Mouse (Mus musculus): ENCODE data around the gene Sp9. TPM values are rescaled to one million over a fixed set of nuclear protein-coding genes. Genes with fewer than 3 reads are reported as not detected.
A peak's percentile ranks its signal among the peaks of the same experiment; 100 is the strongest.

The Sp9 gene
- polyA plus RNA-seq (2015; fragmentation: Nextera tagmentation; extraction: Ambion mirVana), result not detected in 2 replicates

- peak within 1 kb of the TSS; percentile 77 for H3K4me2 ChIP-seq
- peak; percentile 69; the same call in 1 of the 2 replicates for ATAC-seq (ENCODE audit: borderline replicate concordance, extremely low read depth, low FRiP score, low TSS enrichment)
- under 1% methylated on average over 48 of the region's 48 CpGs for whole genome bisulfite sequencing
- peak within 1 kb of the TSS; percentile 3; the same call in 1 of the 2 replicates for H3K9ac ChIP-seq
- H3K9me3 ChIP-seq, result no peaks in the 10 kb centered on the region
- H3K4me1 ChIP-seq, result peaks cover 43% of the 10 kb centered on the region
- H3K27ac ChIP-seq, result no peak within 1 kb of the TSS
- H3K4me3 ChIP-seq, result peak within 1 kb of the TSS; percentile 39
- H3K36me3 ChIP-seq, result no peaks in the 10 kb centered on the region
- H3K27me3 ChIP-seq, result peaks cover 88% of the 10 kb centered on the region
These were observed at the start of gene Sp9 for GRCm38 (mm10) chr2:73271459-73272161. Sp9 (plus strand) TSS chr2:73271925.

GRCm38 (mm10) chr2:73231081-73231480 lies 40.6 kb upstream of the Sp9 start:
- no peak overlapping the region for H3K27ac ChIP-seq
- no peaks in the 10 kb centered on the region for H3K9me3 ChIP-seq
- H3K9ac ChIP-seq, result no peak overlapping the region
- H3K4me3 ChIP-seq, result no peak overlapping the region
- H3K36me3 ChIP-seq, result no peaks in the 10 kb centered on the region
- 56% methylated on average over 3 of the region's 3 CpGs for WGBS
- no peak overlapping the region for H3K4me2 ChIP-seq
- H3K4me1 ChIP-seq, result no peaks in the 10 kb centered on the region
- no peaks in the 10 kb centered on the region for H3K27me3 ChIP-seq
- no peak for ATAC-seq (ENCODE audit: borderline replicate concordance, extremely low read depth, low FRiP score, low TSS enrichment)

- no peak for ATAC-seq (ENCODE audit: borderline replicate concordance, extremely low read depth, low FRiP score, low TSS enrichment)
- H3K4me2 ChIP-seq, result no peak overlapping the region
- WGBS, result 69% methylated on average over 4 of the region's 4 CpGs
- no peaks in the 10 kb centered on the region for H3K9me3 ChIP-seq
- no peaks in the 10 kb centered on the region for H3K27me3 ChIP-seq
- H3K4me1 ChIP-seq, result no peaks in the 10 kb centered on the region
- no peak overlapping the region for H3K9ac ChIP-seq
- no peak overlapping the region for H3K4me3 ChIP-seq
- no peak overlapping the region for H3K27ac ChIP-seq
- no peaks in the 10 kb centered on the region for H3K36me3 ChIP-seq
These were observed 30.4 kb upstream of the Sp9 start for GRCm38 (mm10) chr2:73241299-73241698.

GRCm38 (mm10) chr2:73248701-73249100 lies 23.0 kb upstream of the Sp9 start:
- Histone ChIP-seq H3K9me3 (no peaks in the 10 kb centered on the region), H3K36me3 (no peaks in the 10 kb centered on the region), H3K27me3 (no peaks in the 10 kb centered on the region), H3K4me1 (no peaks in the 10 kb centered on the region), H3K4me3 (no peak overlapping the region), H3K4me2 (no peak overlapping the region), H3K9ac (no peak overlapping the region), H3K27ac (no peak overlapping the region)
- ATAC-seq (ENCODE audit: borderline replicate concordance, extremely low read depth, low FRiP score, low TSS enrichment), result no peak
- 77% methylated on average over 4 of the region's 4 CpGs for WGBS

- 7% methylated on average over 16 of the region's 16 CpGs for WGBS
- Histone ChIP-seq H3K27me3 (peaks cover 65% of the 10 kb centered on the region), H3K36me3 (no peaks in the 10 kb centered on the region), H3K4me1 (peaks cover 12% of the 10 kb centered on the region), H3K9ac (peak overlapping the region; percentile 37), H3K4me2 (peak overlapping the region; percentile 94), H3K4me3 (peak overlapping the region; percentile 49), H3K9me3 (no peaks in the 10 kb centered on the region; the same call in 1 of the 2 replicates), H3K27ac (no peak overlapping the region)
- no peak for ATAC-seq (ENCODE audit: borderline replicate concordance, extremely low read depth, low FRiP score, low TSS enrichment)
These were observed 8.5 kb upstream of the Sp9 start for GRCm38 (mm10) chr2:73263172-73263765.

- H3K27me3 ChIP-seq, result peaks cover 72% of the 10 kb centered on the region
- H3K9ac ChIP-seq, result peak overlapping the region; percentile 37
- H3K36me3 ChIP-seq, result no peaks in the 10 kb centered on the region
- ATAC-seq (ENCODE audit: borderline replicate concordance, extremely low read depth, low FRiP score, low TSS enrichment), result no peak; the same call in 1 of the 2 replicates
- H3K4me1 ChIP-seq, result peaks cover 12% of the 10 kb centered on the region
- H3K4me2 ChIP-seq, result peak overlapping the region; percentile 94
- peak overlapping the region; percentile 49 for H3K4me3 ChIP-seq
- no peak overlapping the region for H3K27ac ChIP-seq
- under 1% methylated on average over 38 of the region's 38 CpGs for WGBS
- no peaks in the 10 kb centered on the region; the same call in 1 of the 2 replicates for H3K9me3 ChIP-seq
These were observed 7.7 kb upstream of the Sp9 start for GRCm38 (mm10) chr2:73263794-73264610.

- Histone ChIP-seq H3K27me3 (peaks cover 77% of the 10 kb centered on the region), H3K9ac (no peak overlapping the region), H3K27ac (no peak overlapping the region), H3K4me2 (peak overlapping the region; percentile 94), H3K4me1 (peaks cover 12% of the 10 kb centered on the region), H3K9me3 (no peaks in the 10 kb centered on the region; the same call in 1 of the 2 replicates), H3K36me3 (no peaks in the 10 kb centered on the region), H3K4me3 (peak overlapping the region; percentile 49)
- ATAC-seq (ENCODE audit: borderline replicate concordance, extremely low read depth, low FRiP score, low TSS enrichment), result no peak
- 4% methylated on average over 11 of the region's 11 CpGs for WGBS
These were observed 7.0 kb upstream of the Sp9 start for GRCm38 (mm10) chr2:73264611-73265195.

GRCm38 (mm10) chr2:73266011-73266410 lies 5.7 kb upstream of the Sp9 start:
- Histone ChIP-seq H3K9ac (no peak overlapping the region), H3K9me3 (no peaks in the 10 kb centered on the region; the same call in 1 of the 2 replicates), H3K4me1 (peaks cover 18% of the 10 kb centered on the region), H3K36me3 (no peaks in the 10 kb centered on the region), H3K4me3 (no peak overlapping the region), H3K4me2 (no peak overlapping the region), H3K27me3 (peaks cover 90% of the 10 kb centered on the region), H3K27ac (no peak overlapping the region)
- WGBS, result 10% methylated on average over 5 of the region's 5 CpGs
- ATAC-seq (ENCODE audit: borderline replicate concordance, extremely low read depth, low FRiP score, low TSS enrichment), result no peak

GRCm38 (mm10) chr2:73266623-73267022 lies 5.1 kb upstream of the Sp9 start:
- Histone ChIP-seq H3K4me2 (no peak overlapping the region), H3K4me3 (no peak overlapping the region)
- no peak for ATAC-seq (ENCODE audit: borderline replicate concordance, extremely low read depth, low FRiP score, low TSS enrichment)

GRCm38 (mm10) chr2:73267231-73267630 lies 4.5 kb upstream of the Sp9 start:
- WGBS, result 17% methylated on average over 3 of the region's 3 CpGs

More at GRCm38 (mm10) chr2:73266623-73267022, 5.1 kb upstream of the Sp9 start:
- H3K36me3 ChIP-seq, result no peaks in the 10 kb centered on the region
- H3K27ac ChIP-seq, result no peak overlapping the region
- peaks cover 96% of the 10 kb centered on the region for H3K27me3 ChIP-seq
- H3K9me3 ChIP-seq, result no peaks in the 10 kb centered on the region; the same call in 1 of the 2 replicates
- 39% methylated on average over 1 of the region's 1 CpGs for WGBS
- H3K9ac ChIP-seq, result no peak overlapping the region
- peaks cover 24% of the 10 kb centered on the region for H3K4me1 ChIP-seq

GRCm38 (mm10) chr2:73267818-73268217 lies 3.9 kb upstream of the Sp9 start:
- 4% methylated on average over 4 of the region's 4 CpGs for WGBS
- Histone ChIP-seq H3K9ac (no peak overlapping the region), H3K27me3 (peaks cover 94% of the 10 kb centered on the region), H3K4me2 (no peak overlapping the region), H3K9me3 (no peaks in the 10 kb centered on the region), H3K4me3 (no peak overlapping the region), H3K27ac (no peak overlapping the region), H3K4me1 (peaks cover 34% of the 10 kb centered on the region), H3K36me3 (no peaks in the 10 kb centered on the region)
- ATAC-seq (ENCODE audit: borderline replicate concordance, extremely low read depth, low FRiP score, low TSS enrichment), result no peak

More at GRCm38 (mm10) chr2:73267231-73267630, 4.5 kb upstream of the Sp9 start:
- Histone ChIP-seq H3K9me3 (no peaks in the 10 kb centered on the region), H3K27me3 (peaks cover 94% of the 10 kb centered on the region), H3K27ac (no peak overlapping the region), H3K4me1 (peaks cover 28% of the 10 kb centered on the region), H3K36me3 (no peaks in the 10 kb centered on the region), H3K4me2 (no peak overlapping the region), H3K4me3 (no peak overlapping the region), H3K9ac (no peak overlapping the region)
- no peak for ATAC-seq (ENCODE audit: borderline replicate concordance, extremely low read depth, low FRiP score, low TSS enrichment)

All from lung, embryonic 15.5 days (tissue).